Mouse (Mus musculus) cerebellum, adult 2 months (tissue): ENCODE data around the gene Arglu1. TPM values are rescaled to one million over a fixed set of nuclear protein-coding genes. Genes with fewer than 3 reads are reported as not detected.

Experiments used
- DNase-seq, 2 experiments: peaks; one replicate each; pipeline ENCODE4 v3.0.0; 2021
- H3K27ac ChIP-seq: fragments of 200-500 bp; 2 replicates; pipeline ENCODE4 v1.5.1; 2012; ENCODE audit warnings: low read length, control low read depth, inconsistent platforms; ENCODE audit not compliant: insufficient read depth
- H3K27me3 ChIP-seq: fragments of 200-500 bp; 2 replicates; pipeline ENCODE4 v1.6.1; 2012; ENCODE audit warnings: inconsistent platforms, mild to moderate bottlenecking, low read length, moderate library complexity; ENCODE audit not compliant: control insufficient read depth, insufficient read depth
- H3K4me1 ChIP-seq: fragments of 200-500 bp; 2 replicates; pipeline ENCODE4 v1.6.1; 2011; ENCODE audit warnings: low read length; ENCODE audit not compliant: control insufficient read depth, insufficient read depth
- H3K4me3 ChIP-seq: fragments of 200-500 bp; replicated peaks from 2 replicates; pipeline ENCODE3; 2011; ENCODE audit warnings: mild to moderate bottlenecking, low read depth, low read length, control low read depth; ENCODE audit not compliant: insufficient read depth
- CTCF ChIP-seq: fragments of 200-500 bp; IDR thresholded peaks from 2 replicates; pipeline ENCODE4 v1.5.1; 2011; ENCODE audit warnings: low read depth, mild to moderate bottlenecking, control low read depth, low read length, moderate library complexity, borderline replicate concordance; ENCODE audit not compliant: insufficient read depth
- POLR2A ChIP-seq: fragments of 200-500 bp; IDR thresholded peaks from 2 replicates; pipeline ENCODE4 v1.6.1; 2011; ENCODE audit warnings: low read length, control low read depth, borderline replicate concordance; ENCODE audit not compliant: insufficient read depth
- WGBS: fragments of 180-500 bp; shearing (Covaris S2); methylation state at CpG from one replicate; pipeline ENCODE4 v1.1.7; 2018; 5-methylcytosine and 5-hydroxymethylcytosine counted together
- polyA plus RNA-seq: library from polyadenylated mRNA; depleted of rRNA; stranded (reverse); fragments of >200 nt; gene quantifications from 2 replicates; pipeline ENCODE4 v1.2.3, GENCODE M21; 2012

Gene Arglu1
- polyA plus RNA-seq, 1 experiment, result 106 TPM

DNA sequence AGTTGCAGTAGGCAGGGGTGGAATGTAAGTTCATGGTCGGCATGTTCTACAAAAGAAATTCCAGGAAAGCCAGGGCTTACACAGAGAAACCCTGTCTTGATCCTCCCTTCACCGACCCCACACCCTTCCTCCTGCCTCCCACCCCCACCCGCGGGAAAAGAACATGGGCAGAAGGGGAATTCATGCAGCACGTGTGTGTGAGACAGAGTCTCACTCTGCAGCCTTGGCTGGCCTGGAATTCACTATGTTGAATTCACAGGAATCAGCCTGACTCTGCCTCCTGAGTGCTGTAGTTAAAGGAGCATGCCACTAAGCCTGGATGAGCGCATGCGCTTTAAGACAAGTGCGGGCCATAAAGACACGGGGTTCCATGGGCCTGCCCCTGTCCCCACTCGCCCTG lies 10.5 kb upstream of the Arglu1 start:
- no peaks in the 10 kb centered on the region for H3K4me1 ChIP-seq
- no peak for DNase-seq
- WGBS, result 92% methylated on average over 10 of the region's 10 CpGs
- TF ChIP-seq CTCF, result no peak
- H3K4me3 ChIP-seq, result no peak overlapping the region
- no peaks in the 10 kb centered on the region for H3K27me3 ChIP-seq
- no peak overlapping the region for H3K27ac ChIP-seq

GRCm38 (mm10) chr8:8700229-8700628 lies 9.9 kb upstream of the Arglu1 start:
- no peak overlapping the region for H3K4me3 ChIP-seq
- DNase-seq, result no peak
- H3K27ac ChIP-seq, result no peak overlapping the region
- H3K4me1 ChIP-seq, result no peaks in the 10 kb centered on the region
- no peak for TF ChIP-seq POLR2A
- TF ChIP-seq CTCF, result no peak
- 80% methylated on average over 4 of the region's 4 CpGs for WGBS
- H3K27me3 ChIP-seq, result no peaks in the 10 kb centered on the region

DNA sequence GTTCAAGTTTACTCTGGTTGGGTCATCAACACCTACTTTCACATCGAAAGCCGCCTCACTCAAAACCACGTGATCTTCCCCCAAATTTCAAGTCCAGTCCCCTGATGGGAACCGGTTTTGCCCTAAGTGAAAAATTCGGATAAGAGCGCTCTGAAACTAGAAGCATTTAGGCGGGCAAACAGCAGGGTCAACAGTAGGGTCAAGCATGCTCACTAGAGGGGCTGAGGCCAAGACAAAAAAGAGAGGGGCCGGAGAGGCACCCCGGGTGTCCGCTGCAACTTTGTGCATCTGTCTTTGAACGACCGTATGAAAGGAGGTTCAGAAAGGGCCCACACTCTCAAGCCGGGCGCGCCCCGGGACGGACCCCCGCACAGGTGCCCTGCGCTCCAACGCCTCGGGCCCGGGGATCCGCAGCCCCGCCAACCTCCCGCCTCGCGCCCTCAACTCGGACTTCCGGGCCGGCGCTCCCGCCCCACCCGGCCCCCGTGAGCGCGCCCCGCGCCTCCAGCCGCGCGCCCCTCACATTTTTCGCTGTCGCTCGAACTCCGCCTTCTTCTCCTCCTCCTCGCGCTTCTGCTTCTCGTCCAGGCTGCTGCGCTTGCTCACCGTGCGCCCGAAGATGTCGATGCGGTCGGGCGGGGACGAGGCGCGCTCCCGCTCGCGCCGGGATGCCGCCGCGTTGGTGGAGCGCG lies 721 bp downstream of the Arglu1 start:
- Histone ChIP-seq H3K4me1 (peaks cover 6% of the 10 kb centered on the region; the same call in 1 of the 2 replicates), H3K27me3 (0 out of 2 replicates have a peak, but pooled peaks cover 2% of the 10 kb centered on the region), H3K27ac (peak overlapping the region; percentile 31; the same call in 1 of the 2 replicates), H3K4me3 (peak overlapping the region; percentile 86)
- TF ChIP-seq CTCF (no peak), POLR2A (no peak)
- WGBS, result under 1% methylated on average over 49 of the region's 68 CpGs
- DNase-seq, result peak; percentile 65 to 67

DNA sequence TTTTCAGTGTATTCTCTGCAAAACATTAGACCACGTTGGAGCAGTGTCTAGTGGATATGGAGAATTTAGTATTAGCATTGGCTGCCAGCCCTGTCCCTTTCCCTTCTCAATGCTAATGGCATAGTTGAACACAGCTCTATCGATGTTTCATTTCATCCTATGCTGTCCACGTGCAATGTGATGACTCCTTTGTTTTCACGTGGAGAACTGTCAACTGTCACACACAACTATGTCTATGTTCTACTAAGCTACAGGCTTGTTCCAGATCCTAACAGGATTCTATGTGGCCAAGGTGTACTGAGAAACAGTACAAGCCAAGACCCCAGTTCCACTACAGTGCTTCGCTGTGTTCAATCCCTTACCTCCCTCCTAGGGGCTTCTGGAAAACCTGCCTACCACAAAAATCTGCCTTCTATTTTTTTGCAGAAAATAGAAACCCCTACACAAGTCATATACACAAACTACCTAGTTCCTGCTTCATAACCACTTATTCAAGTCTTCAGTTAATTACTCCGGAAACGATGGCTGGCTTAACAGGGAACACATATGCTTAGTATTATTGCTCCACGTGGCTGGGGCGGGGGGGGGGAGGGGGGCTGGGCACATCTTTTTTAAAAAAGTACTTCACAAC lies 1.4 kb downstream of the Arglu1 start:
- no peak for TF ChIP-seq CTCF
- TF ChIP-seq POLR2A, result no peak

DNA sequence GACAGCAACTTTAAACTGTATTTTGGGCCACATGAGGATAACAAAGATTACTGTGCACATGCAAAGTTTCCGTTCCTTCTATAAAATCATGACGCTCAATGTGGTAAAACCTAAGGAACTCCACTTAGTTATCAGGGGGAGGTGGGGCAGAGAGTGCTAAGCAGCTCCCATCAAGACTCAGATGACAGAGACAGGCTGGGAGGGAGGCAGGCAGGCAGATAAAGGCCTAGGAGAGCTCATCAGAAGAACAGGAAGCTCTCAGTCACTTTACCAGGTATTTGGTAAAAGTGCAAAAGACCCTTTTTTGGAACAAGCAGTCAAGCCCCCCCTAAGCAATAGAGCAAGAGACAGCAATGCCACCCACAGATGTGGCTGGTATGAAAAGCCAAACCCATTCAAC lies 4.8 kb downstream of the Arglu1 start:
- TF ChIP-seq CTCF (no peak), POLR2A (no peak)
- WGBS, result 75% methylated on average over 2 of the region's 2 CpGs
- no peak for DNase-seq
- no peak overlapping the region for H3K27ac ChIP-seq
- no peak overlapping the region for H3K4me3 ChIP-seq
- peaks cover 6% of the 10 kb centered on the region for H3K4me1 ChIP-seq
- H3K27me3 ChIP-seq, result 0 out of 2 replicates have a peak, but pooled peaks cover 2% of the 10 kb centered on the region

More for the DNA sequence above, 1.4 kb downstream of the Arglu1 start:
- H3K4me1 ChIP-seq, result peaks cover 6% of the 10 kb centered on the region; the same call in 1 of the 2 replicates
- H3K4me3 ChIP-seq, result peak overlapping the region; percentile 41
- peak in 1 of 2 experiments; percentile 10 for DNase-seq
- H3K27ac ChIP-seq, result no peak overlapping the region
- 0 out of 2 replicates have a peak, but pooled peaks cover 2% of the 10 kb centered on the region for H3K27me3 ChIP-seq
- 3% methylated on average over 9 of the region's 9 CpGs for WGBS

DNA sequence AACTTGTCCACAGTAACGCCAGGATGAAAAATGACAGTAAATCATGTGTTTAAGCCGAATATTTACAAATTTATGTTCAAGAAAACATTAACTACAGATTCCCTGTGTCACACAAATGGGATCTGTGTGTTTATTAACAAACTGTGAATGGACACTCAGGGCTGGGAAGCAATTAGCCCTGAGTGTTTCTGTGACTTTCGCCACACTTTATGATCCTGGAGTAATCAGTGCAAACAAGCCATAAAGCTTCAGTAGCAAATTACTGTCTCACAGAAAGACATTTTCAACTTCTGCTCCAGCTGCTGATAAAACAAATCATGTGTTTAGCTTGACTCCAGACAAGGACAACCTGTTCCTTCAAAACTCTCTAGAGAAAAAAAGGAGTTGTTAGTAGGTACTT lies 7.6 kb downstream of the Arglu1 start:
- no peak for DNase-seq
- no peak for TF ChIP-seq CTCF
- TF ChIP-seq POLR2A, result no peak
- WGBS, result 93% methylated on average over 3 of the region's 3 CpGs
- no peaks in the 10 kb centered on the region; the same call in none of the 2 replicates for H3K4me1 ChIP-seq
- H3K27me3 ChIP-seq, result no peaks in the 10 kb centered on the region
- no peak overlapping the region for H3K27ac ChIP-seq
- no peak overlapping the region for H3K4me3 ChIP-seq

GRCm38 (mm10) chr8:8678236-8678635 lies 12.1 kb downstream of the Arglu1 start:
- no peak for DNase-seq
- WGBS, result 86% methylated on average over 3 of the region's 3 CpGs
- TF ChIP-seq CTCF (no peak), POLR2A (no peak)

GRCm38 (mm10) chr8:8674864-8675263 lies 15.5 kb downstream of the Arglu1 start:
- TF ChIP-seq POLR2A (no peak), CTCF (no peak)
- Histone ChIP-seq H3K4me1 (peaks cover 1% of the 10 kb centered on the region; the same call in 1 of the 2 replicates), H3K4me3 (no peak overlapping the region), H3K27ac (no peak overlapping the region), H3K27me3 (no peaks in the 10 kb centered on the region)
- 87% methylated on average over 5 of the region's 5 CpGs for WGBS
- DNase-seq, result no peak

More at GRCm38 (mm10) chr8:8678236-8678635, 12.1 kb downstream of the Arglu1 start:
- Histone ChIP-seq H3K27ac (no peak overlapping the region), H3K27me3 (no peaks in the 10 kb centered on the region), H3K4me3 (no peak overlapping the region), H3K4me1 (no peaks in the 10 kb centered on the region)
